Mouse (Mus musculus) midbrain, embryonic 16.5 days (tissue): ENCODE results near the gene Reg3a. TPM values are rescaled to one million over a fixed set of nuclear protein-coding genes. Genes with fewer than 3 reads are reported as not detected.
"Not testable (repeated sequence)": the region's sequence is repeated elsewhere in the genome, so short reads cannot be mapped to it uniquely, and the experiment has no call there.

Experiments used
- ATAC-seq: fragments of 200-750 bp; cut with Nextera tagmentation; 2 replicates; pipeline ENCODE4 v1.8.0; 2017; ENCODE audit warnings: moderate TSS enrichment
- H3K27ac ChIP-seq: fragments of 300-500 bp; sonication (generic); 2 replicates; pipeline ENCODE4 v1.5.1; 2014; ENCODE audit warnings: mild to moderate bottlenecking, low read length, mixed read lengths
- H3K27me3 ChIP-seq: fragments of 300-500 bp; sonication (generic); 2 replicates; pipeline ENCODE4 v1.6.1; 2014; ENCODE audit warnings: low read depth, low read length, mixed read lengths; ENCODE audit not compliant: control insufficient read depth, insufficient read depth
- H3K36me3 ChIP-seq: fragments of 300-500 bp; sonication (generic); 2 replicates; pipeline ENCODE4 v1.6.1; 2014; ENCODE audit warnings: mild to moderate bottlenecking, low read length, moderate library complexity, mixed read lengths; ENCODE audit not compliant: control insufficient read depth, insufficient read depth
- H3K4me1 ChIP-seq: fragments of 300-500 bp; sonication (generic); 2 replicates; pipeline ENCODE4 v1.6.1; 2014; ENCODE audit warnings: mild to moderate bottlenecking, low read length, mixed read lengths; ENCODE audit not compliant: control insufficient read depth, insufficient read depth
- H3K4me2 ChIP-seq: fragments of 300-500 bp; sonication (generic); 2 replicates; pipeline ENCODE4 v1.6.1; 2014; ENCODE audit warnings: mild to moderate bottlenecking, low read length, mixed read lengths
- H3K4me3 ChIP-seq: fragments of 300-500 bp; sonication (generic); 2 replicates; pipeline ENCODE4 v1.5.1; 2014; ENCODE audit warnings: low read depth, mild to moderate bottlenecking, low read length, moderate library complexity, mixed read lengths
- H3K9ac ChIP-seq: fragments of 300-500 bp; sonication (generic); 2 replicates; pipeline ENCODE4 v1.6.1; 2014; ENCODE audit warnings: low read depth, low read length, mixed read lengths
- H3K9me3 ChIP-seq: fragments of 300-500 bp; sonication (generic); replicated peaks from 2 replicates; pipeline ENCODE4 v1.6.1; 2014; ENCODE audit warnings: mild to moderate bottlenecking, low read length, mixed read lengths; ENCODE audit not compliant: control insufficient read depth, poor library complexity, severe bottlenecking
- WGBS: fragments of 180-500 bp; shearing (Covaris S2); extraction: QIAGEN DNeasy Blood & Tissue Kit; methylation state at CpG from one replicate; pipeline ENCODE4 v1.1.7; 2014; 5-methylcytosine and 5-hydroxymethylcytosine counted together
- polyA plus RNA-seq: library from polyadenylated mRNA; unstranded; fragments of >200 nt; fragmentation: Nextera tagmentation; extraction: Ambion mirVana; gene quantifications from 2 replicates; pipeline ENCODE4 v1.2.1, GENCODE M21; 2015

Gene Reg3a
- polyA plus RNA-seq, 1 experiment from 2014 or later, result not detected

- H3K9me3 ChIP-seq, H3K27ac ChIP-seq, H3K27me3 ChIP-seq, H3K9ac ChIP-seq, H3K4me3 ChIP-seq, H3K4me2 ChIP-seq, H3K36me3 ChIP-seq, ATAC-seq, H3K4me1 ChIP-seq: not testable (repeated sequence)
These were observed 41.9 kb downstream of the Reg3a start, which contains the start of gene Reg1 for GRCm38 (mm10) chr6:78422411-78422810. TSS of gene Reg1 (plus strand) at chr6:78422711.

DNA sequence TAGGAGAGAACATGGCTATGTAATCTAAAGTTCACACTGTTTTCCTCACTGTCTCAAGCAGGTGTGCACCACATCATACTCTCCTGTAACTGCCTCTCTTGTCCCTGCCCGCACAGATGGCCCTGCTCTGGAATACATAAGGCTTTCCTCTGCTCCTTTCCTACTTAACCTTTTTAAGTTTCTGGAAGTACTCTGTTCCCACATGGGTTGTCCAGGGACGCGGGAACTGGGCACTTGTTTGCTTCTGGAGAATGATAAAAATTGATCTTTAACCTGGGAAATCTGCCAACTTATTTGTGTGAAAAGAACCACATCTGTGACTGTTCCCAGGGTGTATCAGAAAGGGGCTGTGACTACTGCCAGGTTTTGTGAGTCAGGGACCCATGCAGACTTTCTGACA is 45.0 kb downstream of the Reg3a start:
- no peaks in the 10 kb centered on the region for H3K27me3 ChIP-seq
- WGBS, result 87% methylated on average over 3 of the region's 3 CpGs
- no peak overlapping the region for H3K9ac ChIP-seq
- H3K27ac ChIP-seq, result no peak overlapping the region
- no peak overlapping the region for H3K4me3 ChIP-seq
- ATAC-seq, result no peak
- no peaks in the 10 kb centered on the region for H3K4me1 ChIP-seq
- H3K36me3 ChIP-seq, result no peaks in the 10 kb centered on the region
- no peaks in the 10 kb centered on the region for H3K9me3 ChIP-seq
- H3K4me2 ChIP-seq, result no peak overlapping the region

Other genes starting within 250 kb of the Reg3a start
- 0.31 and 0.57 TPM in 2 replicates for gene Reg3b, start 10.1 kb upstream of the Reg3a start, polyA plus RNA-seq
- not detected in 2 replicates for gene Reg3d, start 1.8 kb upstream of the Reg3a start, polyA plus RNA-seq
- not detected in 2 replicates for gene Reg2, start 14.9 kb downstream of the Reg3a start, polyA plus RNA-seq
- gene Reg1, start 42.0 kb downstream of the Reg3a start, polyA plus RNA-seq, result not detected in 2 replicates
- not detected in 2 replicates for gene Reg3g, start 88.2 kb downstream of the Reg3a start, polyA plus RNA-seq